Mouse (Mus musculus) liver, adult 2 months (tissue): Measurements from ENCODE around the gene Cmas. TPM values are rescaled to one million over a fixed set of nuclear protein-coding genes. Genes with fewer than 3 reads are reported as not detected.

ENCODE experiments used
- DNase-seq: peaks from one replicate; pipeline ENCODE4 v3.0.0-alpha.2; 2011; ENCODE audit warnings: low read depth, low spot score; ENCODE audit errors: extremely low read depth
- H3K27ac ChIP-seq: fragments of 200-500 bp; replicated peaks from 2 replicates; pipeline ENCODE4 v1.5.1; 2012; ENCODE audit warnings: low read depth, mild to moderate bottlenecking, control low read depth, inconsistent platforms, low read length; ENCODE audit not compliant: insufficient read depth
- H3K27me3 ChIP-seq: fragments of 200-500 bp; 2 replicates; pipeline ENCODE4 v1.6.1; 2012; ENCODE audit warnings: mild to moderate bottlenecking, moderate library complexity, low read length, inconsistent platforms; ENCODE audit not compliant: control insufficient read depth, insufficient read depth
- H3K36me3 ChIP-seq: fragments of 200-500 bp; 2 replicates; pipeline ENCODE4 v1.6.1; 2012; ENCODE audit warnings: low read length, inconsistent platforms; ENCODE audit not compliant: control insufficient read depth, insufficient read depth
- H3K4me1 ChIP-seq: fragments of 200-500 bp; 2 replicates; pipeline ENCODE4 v1.6.1; 2011; ENCODE audit warnings: low read length; ENCODE audit not compliant: control insufficient read depth, insufficient read depth
- H3K4me3 ChIP-seq: fragments of 200-500 bp; 2 replicates; pipeline ENCODE4 v1.5.1; 2011; ENCODE audit warnings: low read depth, mild to moderate bottlenecking, control low read depth, low read length, moderate library complexity; ENCODE audit not compliant: insufficient read depth
- H3K79me2 ChIP-seq: fragments of 200-500 bp; 2 replicates; pipeline ENCODE4 v1.6.1; 2012; ENCODE audit warnings: inconsistent platforms, mild to moderate bottlenecking, low read length, moderate library complexity; ENCODE audit not compliant: control insufficient read depth, insufficient read depth
- H3K9ac ChIP-seq: fragments of 200-500 bp; 2 replicates; pipeline ENCODE4 v1.6.1; 2012; ENCODE audit warnings: low read depth, mild to moderate bottlenecking, control low read depth, inconsistent platforms, low read length
- CTCF ChIP-seq: fragments of 200-500 bp; IDR thresholded peaks from 2 replicates; pipeline ENCODE4 v1.5.1; 2011; ENCODE audit warnings: low read depth, low read length, control low read depth
- POLR2A ChIP-seq: fragments of 200-500 bp; IDR thresholded peaks from 2 replicates; pipeline ENCODE4 v1.6.1; 2011; ENCODE audit warnings: low read length, control low read depth; ENCODE audit not compliant: insufficient read depth; ENCODE audit errors: extremely low read depth
- WGBS: fragments of 180-500 bp; shearing (Covaris S2); methylation state at CpG from one replicate; pipeline ENCODE4 v1.1.7; 2018; 5-methylcytosine and 5-hydroxymethylcytosine counted together
- polyA plus RNA-seq: library from polyadenylated mRNA; depleted of rRNA; stranded (reverse); fragments of >200 nt; gene quantifications from 2 replicates; pipeline ENCODE4 v1.2.3, GENCODE M21; 2012
- total RNA-seq: library from RNA; depleted of rRNA; stranded (reverse); fragments of >200 nt; gene quantifications from 2 replicates; pipeline ENCODE4 v1.2.3, GENCODE M21; 2014

The Cmas gene
- total and polyA plus RNA-seq, 2 experiments, result 14.1 to 40.1 TPM

DNA sequence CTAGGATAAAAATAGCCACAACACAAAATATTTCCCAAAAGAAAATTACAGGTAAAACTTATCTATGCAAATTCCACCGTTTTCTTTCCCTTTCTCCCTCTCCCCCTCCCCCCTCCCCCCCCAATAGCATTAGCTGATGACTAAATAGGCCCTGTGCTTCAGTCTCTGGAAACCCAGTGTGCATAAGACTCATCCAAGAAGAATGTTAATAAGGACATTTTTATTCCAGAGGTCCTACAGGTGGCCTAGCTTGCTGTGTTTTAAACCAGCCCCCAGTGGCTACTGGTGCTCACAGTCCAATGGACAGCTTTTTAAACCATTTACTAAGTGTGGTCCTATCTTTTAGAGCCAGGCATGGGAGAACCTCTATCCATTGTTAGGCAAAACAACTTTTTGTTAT is 41.5 kb downstream of the Cmas start:
- Histone ChIP-seq H3K36me3 (no peaks in the 10 kb centered on the region), H3K9ac (no peak overlapping the region), H3K4me3 (no peak overlapping the region), H3K79me2 (no peaks in the 10 kb centered on the region), H3K27ac (no peak overlapping the region), H3K4me1 (peaks cover 6% of the 10 kb centered on the region; the same call in 1 of the 2 replicates), H3K27me3 (no peaks in the 10 kb centered on the region)
- WGBS, result 72% methylated on average over 1 of the region's 1 CpGs
- TF ChIP-seq CTCF, result no peak
- TF ChIP-seq POLR2A, result no peak
- DNase-seq, result no peak

DNA sequence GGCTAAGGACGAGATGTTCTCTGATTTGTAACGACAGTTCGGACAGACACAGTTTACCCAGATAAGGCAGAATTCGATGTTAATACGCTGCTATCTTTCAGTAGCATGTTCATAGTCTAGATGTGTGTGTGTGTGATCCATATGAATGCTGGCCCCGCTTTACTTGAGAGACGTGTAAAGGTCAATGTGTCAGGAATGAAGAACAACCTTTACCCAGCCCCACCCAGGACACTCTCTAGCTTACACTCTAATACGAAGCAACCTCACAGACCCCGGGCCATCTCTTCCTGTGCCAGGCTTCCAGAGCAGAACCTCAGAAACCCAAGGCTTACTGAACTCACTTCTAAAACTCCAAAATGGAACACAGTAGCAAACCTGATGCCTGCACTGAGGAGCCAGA is 42.4 kb downstream of the Cmas start:
- no peak overlapping the region for H3K27ac ChIP-seq
- no peak overlapping the region for H3K4me3 ChIP-seq
- H3K79me2 ChIP-seq, result no peaks in the 10 kb centered on the region
- DNase-seq, result no peak
- WGBS, result 91% methylated on average over 9 of the region's 9 CpGs
- peaks cover 9% of the 10 kb centered on the region; the same call in 1 of the 2 replicates for H3K4me1 ChIP-seq
- no peaks in the 10 kb centered on the region for H3K27me3 ChIP-seq
- TF ChIP-seq POLR2A (no peak), CTCF (no peak)
- no peak overlapping the region for H3K9ac ChIP-seq
- H3K36me3 ChIP-seq, result no peaks in the 10 kb centered on the region

DNA sequence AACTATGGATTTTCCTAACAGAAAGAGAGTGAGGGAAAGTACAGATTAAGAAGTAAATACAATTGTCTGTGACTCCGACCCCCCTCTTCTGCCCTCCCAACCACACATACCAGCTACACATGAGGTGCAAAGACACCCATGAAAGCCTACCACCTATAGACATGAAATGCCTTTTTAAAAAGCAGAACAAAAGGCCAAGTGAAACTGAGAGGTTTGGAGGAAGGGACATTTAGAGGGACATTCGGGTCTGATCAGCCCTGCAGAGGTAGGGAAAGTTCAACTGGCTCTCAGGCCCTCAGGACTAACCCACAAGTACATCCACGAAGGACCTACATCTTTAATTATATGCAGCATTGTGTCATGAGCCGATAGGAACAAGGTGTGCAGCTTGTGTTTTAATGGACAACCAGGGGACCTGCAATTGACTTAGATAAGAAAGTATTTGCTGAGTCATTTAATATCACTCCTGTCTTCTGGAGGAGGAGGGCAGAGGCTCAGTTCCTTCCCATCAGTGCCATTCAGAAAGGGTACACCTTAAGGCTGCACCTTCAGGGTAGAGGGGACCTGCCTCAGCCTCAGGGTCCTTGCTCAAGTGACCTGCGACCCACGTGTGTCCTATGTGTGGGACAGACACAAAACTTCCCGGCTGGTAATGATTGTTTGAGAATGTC is 43.4 kb downstream of the Cmas start:
- no peak overlapping the region for H3K27ac ChIP-seq
- peaks cover 9% of the 10 kb centered on the region; the same call in 1 of the 2 replicates for H3K4me1 ChIP-seq
- H3K79me2 ChIP-seq, result no peaks in the 10 kb centered on the region
- TF ChIP-seq POLR2A (no peak), CTCF (no peak)
- H3K36me3 ChIP-seq, result no peaks in the 10 kb centered on the region
- WGBS, result 51% methylated on average over 7 of the region's 7 CpGs
- no peaks in the 10 kb centered on the region for H3K27me3 ChIP-seq
- H3K4me3 ChIP-seq, result no peak overlapping the region
- no peak overlapping the region for H3K9ac ChIP-seq
- DNase-seq, result no peak

DNA sequence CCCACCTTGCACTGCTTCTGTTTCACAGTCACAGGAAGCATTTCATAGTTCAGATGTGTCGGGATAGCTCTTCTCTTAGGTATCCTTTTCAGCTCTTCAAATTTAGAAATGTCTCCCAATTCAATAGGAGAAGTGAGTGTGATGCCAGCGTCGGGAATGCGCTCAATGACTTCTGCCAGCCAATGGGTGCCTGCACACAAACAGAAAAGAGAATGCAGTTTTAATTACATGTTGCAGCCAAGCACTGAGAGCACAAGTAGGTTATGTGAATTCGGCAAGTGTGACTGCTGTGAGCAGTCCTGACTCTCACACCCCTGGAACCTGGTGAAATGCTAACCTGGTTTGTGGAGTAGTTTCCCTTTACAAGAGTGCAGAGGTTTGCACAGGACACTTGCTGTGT is 45.2 kb downstream of the Cmas start:
- H3K27ac ChIP-seq, result no peak overlapping the region
- H3K4me3 ChIP-seq, result no peak overlapping the region
- peaks cover 6% of the 10 kb centered on the region; the same call in 1 of the 2 replicates for H3K4me1 ChIP-seq
- H3K9ac ChIP-seq, result no peak overlapping the region
- H3K36me3 ChIP-seq, result no peaks in the 10 kb centered on the region
- no peaks in the 10 kb centered on the region for H3K27me3 ChIP-seq
- H3K79me2 ChIP-seq, result no peaks in the 10 kb centered on the region
- TF ChIP-seq POLR2A, result no peak
- TF ChIP-seq CTCF, result no peak
- no peak for DNase-seq
- 88% methylated on average over 5 of the region's 5 CpGs for WGBS

DNA sequence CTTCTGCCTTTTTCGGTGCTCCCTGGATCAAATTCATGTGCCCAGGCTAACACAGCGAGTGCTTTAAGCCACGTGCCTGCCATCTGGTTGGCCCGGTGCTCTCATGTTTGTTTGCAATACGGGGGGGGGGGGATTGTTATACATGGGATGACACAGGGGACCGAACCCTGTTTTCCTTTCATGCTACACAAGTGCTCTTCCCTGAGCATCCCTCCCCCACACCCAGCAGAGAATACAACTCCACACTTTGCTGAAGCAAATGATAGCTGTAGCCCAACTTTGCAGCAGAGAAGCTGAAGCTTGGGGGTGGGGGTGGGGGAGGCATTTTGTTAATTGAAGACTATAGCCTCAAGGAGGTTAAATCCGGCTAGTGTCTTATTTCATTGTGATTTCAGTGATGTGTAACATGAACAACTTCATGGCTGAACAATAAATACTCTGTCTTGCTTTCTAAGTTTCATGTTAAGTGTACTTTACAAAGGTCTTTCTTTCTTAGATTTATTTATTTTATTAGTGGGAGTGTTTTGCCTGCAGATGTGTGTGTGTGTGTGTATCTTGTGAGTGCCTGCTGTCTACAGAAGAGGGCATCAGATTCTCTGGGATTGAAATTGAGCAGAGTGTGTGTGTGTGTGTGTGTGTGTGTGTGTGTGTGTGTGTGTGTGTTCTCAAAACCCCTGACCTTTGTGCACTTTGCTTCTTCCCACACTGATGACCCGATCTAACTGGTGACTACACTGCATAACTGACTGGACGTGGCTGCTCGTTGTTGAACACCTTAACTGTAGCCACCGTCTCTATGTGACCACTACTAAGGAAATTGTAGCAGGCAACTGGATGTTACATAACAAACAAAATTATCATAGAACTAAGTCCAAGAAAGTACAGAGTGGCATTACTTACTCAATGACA is 46.4 kb downstream of the Cmas start:
- 19% methylated on average over 11 of the region's 11 CpGs for WGBS
- H3K4me3 ChIP-seq, result no peak overlapping the region
- peaks cover 6% of the 10 kb centered on the region; the same call in 1 of the 2 replicates for H3K4me1 ChIP-seq
- TF ChIP-seq CTCF, result no peak
- no peak for TF ChIP-seq POLR2A
- no peak overlapping the region for H3K27ac ChIP-seq
- no peaks in the 10 kb centered on the region for H3K36me3 ChIP-seq
- no peaks in the 10 kb centered on the region for H3K79me2 ChIP-seq
- H3K9ac ChIP-seq, result no peak overlapping the region
- peak; percentile 69 for DNase-seq
- H3K27me3 ChIP-seq, result no peaks in the 10 kb centered on the region
